ENCODE assay signal across 11 mouse cellular contexts in the genomic region with DNA sequence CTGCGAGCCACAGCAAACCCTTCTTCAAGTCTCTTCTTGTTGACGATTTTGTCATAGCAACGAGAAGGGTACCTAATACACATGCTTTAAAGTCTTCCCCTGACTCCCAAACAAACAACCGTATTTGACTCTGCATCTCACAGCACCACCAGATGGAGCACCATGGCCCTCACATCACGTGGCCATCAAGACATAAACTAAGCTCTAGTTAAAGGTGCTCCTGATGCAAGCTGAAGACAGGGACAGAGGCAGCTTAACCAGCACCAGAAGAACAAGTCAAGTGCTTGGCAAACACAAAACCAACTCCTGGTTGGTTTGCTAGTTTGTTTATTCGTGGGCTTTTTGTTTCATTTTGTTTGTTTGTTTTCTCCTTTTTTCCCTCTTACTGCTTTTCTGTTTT. TPM values are rescaled to one million over a fixed set of nuclear protein-coding genes. Genes with fewer than 3 reads are reported as not detected.
DNase-seq lines count a peak whose midpoint lies in the region; ATAC-seq and TF ChIP-seq lines count a peak whose summit lies in the region.
"Had no signal": no experiment of that assay in that cellular context is flagged by ENCODE, and none has a peak within 500 bp of the region (broad histone marks: within the 10 kb centered on the region; RNA-seq: fewer than 3 reads in every experiment).

No protein-coding gene starts in this region.

- no peak for DNase-seq in gastrocnemius, adult 2 months
- no peak for DNase-seq in gastrocnemius, postnatal 25 days
- DNase-seq in lung, embryonic 14.5 days, result no peak
- no peak for DNase-seq in lung, adult 18-20 months
- peak; percentile 27 for DNase-seq in R1 (ENCODE audit: low read depth, low spot score)
- no peak for DNase-seq in yolk sac, embryonic 10.5 days (ENCODE audit: low spot score)
- DNase-seq: cerebellum, adult 8-10 months had no signal

- intact Hi-C loops in gastrocnemius, adult 2 months (cut with DNase I), result no loop called here

- H3K4me2 ChIP-seq in lung, embryonic 14.5 days, result no peak overlapping the region
- H3K4me2 ChIP-seq: neural tube, embryonic 12.5 days had no signal

- H3K4me3 ChIP-seq in gastrocnemius, adult 2 months, result no peak overlapping the region
- H3K4me3 ChIP-seq in lung, embryonic 14.5 days (ENCODE audit: low read depth, low read length), result no peak overlapping the region
- H3K4me3 ChIP-seq: hindbrain, embryonic 10.5 days; neural tube, embryonic 12.5 days had no signal

- no peaks in the 10 kb centered on the region for H3K4me1 ChIP-seq in lung, embryonic 14.5 days (ENCODE audit: insufficient read depth)

- peaks cover under 1% of the 10 kb centered on the region; the same call in 1 of the 2 replicates for H3K36me3 ChIP-seq in lung, embryonic 14.5 days (ENCODE audit: insufficient read depth)

- TF ChIP-seq CTCF in gastrocnemius, adult 2 months (IDR thresholded peaks at IDR 0.05), result peak; percentile 51
- TF ChIP-seq CTCF in lung, embryonic 14.5 days (IDR thresholded peaks at IDR 0.05; ENCODE audit: low read depth), result peak; percentile 55

- no peak for ATAC-seq in lung, embryonic 14.5 days (ENCODE audit: insufficient read depth)
- peak; percentile 31; the same call in 1 of the 2 replicates for ATAC-seq in megakaryocyte-erythroid progenitor cell, adult 5-6 weeks (replicated peaks; ENCODE audit: low FRiP score, low TSS enrichment, poor library complexity, severe bottlenecking)
- ATAC-seq in granulocyte monocyte progenitor cell, adult 5-6 weeks (replicated peaks; ENCODE audit: poor library complexity, severe bottlenecking), result no peak

- no peaks in the 10 kb centered on the region for H3K9me3 ChIP-seq in lung, embryonic 14.5 days (ENCODE audit: low read depth, low read length)
- H3K9me3 ChIP-seq: hindbrain, embryonic 10.5 days; neural tube, embryonic 12.5 days had no signal

- H3K27ac ChIP-seq in gastrocnemius, adult 2 months, result no peak overlapping the region
- no peak overlapping the region for H3K27ac ChIP-seq in lung, embryonic 14.5 days (ENCODE audit: low read depth)
- H3K27ac ChIP-seq: hindbrain, embryonic 10.5 days; neural tube, embryonic 12.5 days had no signal

- no peak overlapping the region for H3K9ac ChIP-seq in lung, embryonic 14.5 days
- H3K9ac ChIP-seq: neural tube, embryonic 12.5 days had no signal

- H3K27me3 ChIP-seq in lung, embryonic 14.5 days (ENCODE audit: insufficient read depth, low read length), result no peaks in the 10 kb centered on the region
- H3K27me3 ChIP-seq: neural tube, embryonic 12.5 days had no signal

- WGBS in lung, embryonic 14.5 days, result 62% methylated on average over 6 of the region's 6 CpGs

RNA-seq across cellular contexts. Expression of gene Nhlrc2, which starts 17.3 kb away (rescaled TPM):
- 1 to 10 TPM; 7.2 to 10.0 TPM for total RNA-seq in gastrocnemius, adult 2 months (2021)
- total RNA-seq in gastrocnemius, postnatal 25 days (2021), result 1 to 10 TPM; 8.5 to 9.2 TPM
- polyA plus RNA-seq in lung, embryonic 14.5 days (2014; fragmentation: Nextera tagmentation; extraction: Ambion mirVana), result 21.1 and 21.4 TPM in 2 replicates
- total RNA-seq in megakaryocyte-erythroid progenitor cell, adult 5-6 weeks (2014; fragmentation: Nextera tagmentation), result 15.5 and 19.5 TPM in 2 replicates
- total RNA-seq in megakaryocyte-erythroid progenitor cell, adult 5-6 weeks (2017), result 18.3 and 20.2 TPM in 2 replicates
- total RNA-seq in granulocyte monocyte progenitor cell, adult 5-6 weeks (2014; fragmentation: Nextera tagmentation), result 10.3 and 11.9 TPM in 2 replicates
- total RNA-seq in granulocyte monocyte progenitor cell, adult 5-6 weeks (2017), result 13.2 and 15.3 TPM in 2 replicates

RNA-seq across cellular contexts. Expression of gene Dclre1a, which starts 17.3 kb away (rescaled TPM):
- total RNA-seq in gastrocnemius, adult 2 months (2021), result 1 to 10 TPM; 3.3 to 4.7 TPM
- total RNA-seq in gastrocnemius, postnatal 25 days (2021), result 1 to 10 TPM; 2.8 to 3.2 TPM
- polyA plus RNA-seq in lung, embryonic 14.5 days (2014; fragmentation: Nextera tagmentation; extraction: Ambion mirVana), result 17.7 and 20.2 TPM in 2 replicates
- total RNA-seq in megakaryocyte-erythroid progenitor cell, adult 5-6 weeks (2014; fragmentation: Nextera tagmentation), result 27.8 and 52.0 TPM in 2 replicates
- total RNA-seq in megakaryocyte-erythroid progenitor cell, adult 5-6 weeks (2017), result 19.5 and 32.9 TPM in 2 replicates
- total RNA-seq in granulocyte monocyte progenitor cell, adult 5-6 weeks (2014; fragmentation: Nextera tagmentation), result 22.2 and 36.1 TPM in 2 replicates
- 17.5 and 21.4 TPM in 2 replicates for total RNA-seq in granulocyte monocyte progenitor cell, adult 5-6 weeks (2017)
